Mouse (Mus musculus) G1E (cell line): ENCODE data around the gene Gm17651. TPM values are rescaled to one million over a fixed set of nuclear protein-coding genes. Genes with fewer than 3 reads are reported as not detected.
A peak's percentile ranks its signal among the peaks of the same experiment; 100 is the strongest.

ENCODE experiments used
- ATAC-seq: 2 replicates; pipeline ENCODE4 v1.8.0; 2016; ENCODE audit warnings: mild to moderate bottlenecking; ENCODE audit not compliant: insufficient number of reproducible peaks, poor library complexity, low FRiP score, severe bottlenecking; ENCODE audit errors: extremely low read depth
- DNase-seq: peaks from one replicate; pipeline ENCODE4 v3.0.0; 2012; ENCODE audit warnings: low spot score
- H3K27me3 ChIP-seq: 2 replicates; pipeline ENCODE4 v1.6.1; 2012; ENCODE audit warnings: mild to moderate bottlenecking, low read length, inconsistent platforms; ENCODE audit not compliant: insufficient read depth
- H3K36me3 ChIP-seq: replicated peaks from 2 replicates; pipeline ENCODE3; 2012; ENCODE audit warnings: mild to moderate bottlenecking, inconsistent platforms
- H3K4me1 ChIP-seq: 2 replicates; pipeline ENCODE4 v1.6.1; 2012; ENCODE audit warnings: low read depth, low read length, inconsistent platforms, mixed read lengths; ENCODE audit not compliant: insufficient read depth
- H3K4me3 ChIP-seq: 2 replicates; pipeline ENCODE4 v1.5.1; 2012; ENCODE audit warnings: low read depth, mild to moderate bottlenecking, inconsistent platforms, low read length, moderate library complexity, mixed read lengths
- H3K9me3 ChIP-seq: replicated peaks from 2 replicates; pipeline ENCODE4 v1.6.1; 2012; ENCODE audit warnings: inconsistent platforms
- CTCF ChIP-seq: IDR thresholded peaks from 2 replicates; pipeline ENCODE4 v1.5.1; 2012; ENCODE audit warnings: low read depth, low read length, inconsistent platforms, mixed read lengths
- GATA1 ChIP-seq: IDR thresholded peaks from 2 replicates; pipeline ENCODE4 v1.6.1; 2012; ENCODE audit warnings: borderline replicate concordance, low read length, inconsistent platforms, mixed read lengths
- GATA2 ChIP-seq: IDR thresholded peaks from 2 replicates; pipeline ENCODE4 v1.6.1; 2012; ENCODE audit warnings: low read depth, low read length, inconsistent platforms, borderline replicate concordance
- POLR2AphosphoS5 ChIP-seq: IDR thresholded peaks from 2 replicates; pipeline ENCODE4 v1.6.1; 2012; ENCODE audit warnings: low read depth, low read length, inconsistent platforms; ENCODE audit not compliant: insufficient replicate concordance
- TAL1 ChIP-seq: conservative IDR thresholded peaks from 2 replicates; pipeline ENCODE4 v1.6.1; 2012; ENCODE audit warnings: low read depth, low read length, inconsistent platforms, mixed read lengths
- polyA plus RNA-seq: library from polyadenylated mRNA; stranded (reverse); fragments of >175 nt; gene quantifications from 2 replicates; pipeline ENCODE4 v1.2.3, GENCODE M21; 2012
- total RNA-seq, 2 experiments: library from RNA; stranded (forward) in 1 of 2; stranded (reverse) in 1 of 2; fragments of 200-1000 nt in 1 of 2; fragments of >200 nt in 1 of 2; fragmentation: Nextera tagmentation in 1 of 2; gene quantifications; 2 replicates each; pipeline ENCODE4 v1.2.3; 2014 to 2017

Gene Gm17651
- total and polyA plus RNA-seq, 3 experiments: not detected

DNA sequence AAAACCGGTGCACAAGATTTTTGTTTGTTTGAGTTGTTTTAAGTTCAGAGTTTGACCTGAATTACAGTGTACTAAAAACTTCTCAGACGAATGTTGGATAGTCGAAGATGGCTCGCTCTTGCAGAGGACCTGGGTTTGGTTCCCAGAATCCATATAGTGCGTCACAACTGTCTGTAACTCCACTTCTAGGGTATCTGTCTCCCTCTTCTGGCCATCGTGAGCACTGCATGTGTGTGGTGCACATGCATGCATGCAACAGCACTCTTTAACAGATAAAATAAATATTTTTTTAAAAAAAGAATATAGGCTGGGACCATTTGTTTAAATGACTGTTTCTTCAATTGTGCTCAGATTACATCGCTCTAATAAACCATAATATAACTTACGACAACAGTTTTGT, 19.6 kb downstream of the Gm17651 start:
- Histone ChIP-seq H3K4me3 (no peak overlapping the region), H3K27me3 (0 out of 2 replicates have a peak, but pooled peaks cover 3% of the 10 kb centered on the region), H3K4me1 (peaks cover 21% of the 10 kb centered on the region), H3K36me3 (no peaks in the 10 kb centered on the region), H3K9me3 (no peaks in the 10 kb centered on the region)
- TF ChIP-seq POLR2AphosphoS5 (no peak), CTCF (peak; percentile 10; the same call in 1 of the 2 replicates)
- DNase-seq (no peak), ATAC-seq (no peak)

DNA sequence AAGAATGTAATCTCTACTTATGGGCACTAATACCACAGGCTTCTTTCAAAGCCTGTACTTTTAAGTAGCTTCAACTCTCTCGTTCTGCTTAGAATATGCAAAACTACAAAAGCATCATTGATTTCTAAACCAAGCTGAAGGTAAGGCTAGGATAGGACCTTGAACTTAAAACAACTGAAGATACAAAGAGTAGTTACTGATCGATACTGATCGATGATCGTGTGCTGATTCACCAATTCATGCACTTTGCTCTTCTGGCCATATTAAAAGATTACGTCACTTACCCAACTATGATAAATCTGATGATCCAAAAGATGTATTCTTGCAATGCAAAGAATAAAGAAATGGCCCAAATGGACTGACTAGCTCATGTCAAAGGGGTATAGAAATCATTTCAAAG, 20.7 kb downstream of the Gm17651 start:
- peaks cover 11% of the 10 kb centered on the region for H3K4me1 ChIP-seq
- no peaks in the 10 kb centered on the region for H3K9me3 ChIP-seq
- H3K27me3 ChIP-seq: 0 out of 2 replicates have a peak, but pooled peaks cover 3% of the 10 kb centered on the region
- TF ChIP-seq GATA1 (no peak), GATA2 (no peak), TAL1 (no peak)
- no peak for ATAC-seq
- no peak overlapping the region for H3K4me3 ChIP-seq
- H3K36me3 ChIP-seq: no peaks in the 10 kb centered on the region
- no peak for DNase-seq

DNA sequence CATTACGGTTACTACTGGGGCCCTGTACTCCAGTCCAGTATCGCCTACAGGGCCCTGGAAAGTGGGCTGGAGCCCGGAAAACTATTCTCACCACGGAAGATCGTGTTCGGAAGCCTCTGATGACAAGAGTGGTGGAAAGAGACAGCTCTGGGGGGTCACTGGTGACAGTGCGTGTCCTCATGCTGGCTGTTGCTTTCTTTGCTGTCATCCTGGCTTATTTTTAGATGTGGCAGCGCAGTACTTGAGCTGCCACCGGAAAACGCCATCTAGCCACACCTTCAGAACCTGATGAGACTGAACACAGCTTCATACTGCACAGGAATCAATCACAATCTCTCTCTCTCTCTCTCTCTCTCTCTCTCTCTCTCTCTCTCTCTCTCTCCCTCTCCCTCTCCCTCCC, 22.9 kb downstream of the Gm17651 start:
- no peak for ATAC-seq
- TF ChIP-seq POLR2AphosphoS5 (no peak), GATA1 (no peak), CTCF (no peak), GATA2 (no peak), TAL1 (no peak)
- Histone ChIP-seq H3K36me3 (no peaks in the 10 kb centered on the region), H3K4me1 (no peaks in the 10 kb centered on the region), H3K4me3 (no peak overlapping the region), H3K27me3 (0 out of 2 replicates have a peak, but pooled peaks cover 3% of the 10 kb centered on the region), H3K9me3 (no peaks in the 10 kb centered on the region)
- DNase-seq: no peak

DNA sequence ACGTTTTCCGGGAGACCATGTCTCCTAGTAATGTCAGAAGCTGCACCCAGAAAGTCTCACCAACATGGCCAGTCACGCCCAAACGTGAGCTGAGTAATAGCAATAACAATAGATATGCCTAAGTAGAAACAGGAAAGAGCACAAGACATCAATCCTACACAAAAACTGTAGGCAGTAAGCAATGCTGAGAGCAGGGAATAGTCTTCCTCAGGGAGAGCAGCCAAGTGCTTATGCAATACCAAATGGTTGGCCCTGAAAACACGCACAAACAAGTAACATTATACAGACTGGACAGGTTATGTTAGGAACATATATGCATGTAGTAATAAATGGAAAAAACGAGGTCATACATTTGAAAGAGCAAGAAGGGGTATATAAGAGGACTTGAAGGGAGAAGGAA, 25.0 kb downstream of the Gm17651 start:
- ATAC-seq: no peak
- no peaks in the 10 kb centered on the region for H3K9me3 ChIP-seq

DNA sequence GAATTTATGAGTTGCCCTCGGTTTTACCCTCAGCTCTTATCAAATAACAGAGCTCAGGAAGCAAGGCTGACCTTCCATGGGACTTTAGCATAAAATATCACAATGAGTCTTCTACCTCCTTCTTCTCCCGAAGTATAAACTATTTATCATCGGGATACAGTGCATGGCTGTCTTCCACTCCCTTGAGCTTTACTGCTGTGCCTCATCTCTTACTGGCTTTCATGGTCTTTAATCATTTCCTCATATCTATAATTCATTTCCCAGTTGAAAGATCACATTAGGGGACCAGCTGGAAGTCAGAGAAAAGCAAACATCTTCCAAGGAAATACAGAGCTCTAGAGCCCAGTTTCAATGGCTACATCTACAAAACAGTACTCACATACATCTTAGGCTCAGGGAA, 25.5 kb downstream of the Gm17651 start:
- TF ChIP-seq POLR2AphosphoS5 (no peak), GATA2 (no peak), GATA1 (no peak), TAL1 (no peak), CTCF (no peak)
- Histone ChIP-seq H3K4me1 (no peaks in the 10 kb centered on the region), H3K9me3 (no peaks in the 10 kb centered on the region), H3K36me3 (no peaks in the 10 kb centered on the region), H3K4me3 (no peak overlapping the region), H3K27me3 (0 out of 2 replicates have a peak, but pooled peaks cover 3% of the 10 kb centered on the region)
- ATAC-seq: no peak
- no peak for DNase-seq

More for the DNA sequence above, 25.0 kb downstream of the Gm17651 start:
- Histone ChIP-seq H3K27me3 (0 out of 2 replicates have a peak, but pooled peaks cover 3% of the 10 kb centered on the region), H3K4me3 (no peak overlapping the region), H3K36me3 (no peaks in the 10 kb centered on the region), H3K4me1 (no peaks in the 10 kb centered on the region)
- TF ChIP-seq POLR2AphosphoS5 (no peak), TAL1 (no peak), GATA1 (no peak), GATA2 (no peak), CTCF (no peak)
- no peak for DNase-seq

DNA sequence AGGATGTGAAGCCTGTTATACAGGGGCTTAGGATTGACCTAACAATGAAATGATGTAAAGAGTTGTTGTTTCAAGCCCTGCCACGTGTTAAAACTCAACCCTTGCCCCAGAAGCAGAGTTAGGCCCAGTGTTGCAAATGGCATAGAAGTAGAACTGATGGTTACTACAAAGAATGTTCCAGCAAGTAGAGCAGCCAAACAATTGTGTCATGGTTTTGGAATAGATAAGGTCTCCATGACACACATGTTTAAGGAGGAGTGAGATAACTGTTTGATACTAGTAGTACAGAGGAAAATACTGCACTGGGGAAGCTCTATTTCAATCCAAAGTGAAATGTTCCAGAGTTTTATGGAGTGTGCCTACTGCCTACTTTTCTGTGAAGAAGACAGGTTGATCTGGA, 26.0 kb downstream of the Gm17651 start:
- H3K36me3 ChIP-seq: no peaks in the 10 kb centered on the region
- no peak for TF ChIP-seq POLR2AphosphoS5
- no peak for TF ChIP-seq GATA2
- no peak for TF ChIP-seq GATA1
- no peak for TF ChIP-seq TAL1
- no peak for TF ChIP-seq CTCF
- no peaks in the 10 kb centered on the region for H3K9me3 ChIP-seq
- DNase-seq (no peak), ATAC-seq (no peak)
- no peak overlapping the region for H3K4me3 ChIP-seq
- 0 out of 2 replicates have a peak, but pooled peaks cover 3% of the 10 kb centered on the region for H3K27me3 ChIP-seq
- H3K4me1 ChIP-seq: no peaks in the 10 kb centered on the region

DNA sequence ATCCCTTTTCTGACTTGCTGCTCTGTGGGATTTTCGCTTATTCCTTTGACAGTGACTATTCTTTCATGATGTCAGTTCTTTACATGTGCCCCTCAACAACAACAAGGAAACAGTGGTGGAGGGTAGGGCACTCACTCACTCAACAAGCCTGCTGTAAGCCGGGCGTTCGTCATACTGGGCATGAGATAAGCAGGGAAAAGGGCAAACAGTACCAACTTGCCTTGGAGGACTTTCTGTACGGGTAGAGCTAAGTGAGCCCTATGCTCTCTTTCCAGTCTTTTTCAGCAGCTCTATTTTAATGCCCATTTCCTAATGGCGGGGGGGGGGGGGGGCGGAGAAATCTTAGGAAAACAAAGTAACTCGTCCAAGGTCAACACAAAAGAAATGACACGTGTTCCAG, 32.5 kb downstream of the Gm17651 start:
- no peak for ATAC-seq
- Histone ChIP-seq H3K4me1 (no peaks in the 10 kb centered on the region), H3K4me3 (no peak overlapping the region), H3K27me3 (peaks cover 3% of the 10 kb centered on the region; the same call in 1 of the 2 replicates), H3K9me3 (no peaks in the 10 kb centered on the region), H3K36me3 (no peaks in the 10 kb centered on the region)
- DNase-seq: no peak
- no peak for TF ChIP-seq CTCF
